Mouse (Mus musculus): ENCODE results near the gene Mapkapk2. TPM values are rescaled to one million over a fixed set of nuclear protein-coding genes. Genes with fewer than 3 reads are reported as not detected.
"Not testable (repeated sequence)": the region's sequence is repeated elsewhere in the genome, so short reads cannot be mapped to it uniquely, and the experiment has no call there.

The Mapkapk2 gene
- polyA plus RNA-seq, 1 experiment from 2014 or later: 93.0 TPM

DNA sequence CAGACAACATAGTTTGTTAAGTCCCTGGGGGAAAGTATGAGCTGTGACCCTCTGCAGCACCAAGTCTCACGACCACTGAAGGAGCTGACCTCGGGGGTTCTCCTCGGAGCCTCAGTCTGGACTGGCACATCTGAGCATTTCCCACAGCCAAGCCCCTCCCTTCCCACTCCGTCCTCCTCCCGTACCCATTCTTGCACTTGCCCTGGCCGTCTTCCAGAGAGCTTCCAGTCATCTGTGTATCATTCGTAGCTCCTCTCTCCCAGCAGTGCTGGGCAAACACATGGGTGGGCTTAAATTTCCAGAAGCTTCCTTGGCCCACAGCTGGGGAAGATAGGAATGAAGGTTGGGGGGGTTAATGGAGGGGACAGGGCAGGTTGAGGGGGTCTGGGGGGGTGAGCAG, 67.4 kb downstream of the Mapkapk2 start:
- 0 out of 2 replicates have a peak, but pooled peaks have one; percentile 18 for ATAC-seq (ENCODE audit: insufficient number of reproducible peaks, low FRiP score)
- Histone ChIP-seq H3K4me2 (no peak overlapping the region), H3K36me3 (no peaks in the 10 kb centered on the region), H3K27me3 (replicated peaks) (no peaks in the 10 kb centered on the region), H3K27ac (ENCODE audit: poor library complexity, severe bottlenecking) (no peak overlapping the region), H3K9me3 (replicated peaks) (no peaks in the 10 kb centered on the region), H3K4me1 (replicated peaks) (no peaks in the 10 kb centered on the region), H3K4me3 (no peak overlapping the region), H3K9ac (no peak overlapping the region)
- WGBS: 43% methylated on average over 7 of the region's 7 CpGs

DNA sequence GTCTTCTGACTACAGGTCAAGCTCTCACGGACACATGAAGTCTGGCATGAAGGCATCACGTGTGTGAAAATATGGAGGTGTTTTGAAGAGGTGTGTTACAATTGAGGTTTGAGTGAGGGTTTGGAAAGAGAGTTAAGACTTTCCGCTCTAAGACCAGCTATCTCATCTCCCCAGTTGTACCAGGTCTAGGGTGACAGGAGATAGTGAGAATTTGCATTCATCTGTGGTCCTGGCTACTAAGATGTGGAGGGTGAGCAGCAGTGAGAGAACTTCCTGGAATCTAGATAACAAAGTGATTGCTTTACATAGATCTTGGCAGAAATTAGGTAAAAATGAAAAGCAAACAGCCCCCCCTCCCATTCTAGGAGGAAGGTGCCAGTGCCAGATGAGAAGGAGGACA, 68.4 kb downstream of the Mapkapk2 start:
- no peak for ATAC-seq (ENCODE audit: insufficient number of reproducible peaks, low FRiP score)
- H3K9me3 ChIP-seq (replicated peaks): no peaks in the 10 kb centered on the region
- WGBS: 68% methylated on average over 3 of the region's 3 CpGs
- no peaks in the 10 kb centered on the region for H3K36me3 ChIP-seq
- no peak overlapping the region for H3K27ac ChIP-seq (ENCODE audit: poor library complexity, severe bottlenecking)
- H3K27me3 ChIP-seq (replicated peaks): no peaks in the 10 kb centered on the region
- H3K9ac ChIP-seq: no peak overlapping the region
- no peak overlapping the region for H3K4me2 ChIP-seq
- no peaks in the 10 kb centered on the region for H3K4me1 ChIP-seq (replicated peaks)
- no peak overlapping the region for H3K4me3 ChIP-seq

GRCm38 (mm10) chr1:131025843-131026190, 71.8 kb downstream of the Mapkapk2 start:
- no peaks in the 10 kb centered on the region for H3K4me1 ChIP-seq (replicated peaks)
- 54% methylated on average over 4 of the region's 4 CpGs for WGBS

GRCm38 (mm10) chr1:131024900-131025842, 72.5 kb downstream of the Mapkapk2 start:
- ATAC-seq (ENCODE audit: insufficient number of reproducible peaks, low FRiP score): no peak
- WGBS: 70% methylated on average over 8 of the region's 8 CpGs
- H3K9ac ChIP-seq: no peak overlapping the region
- H3K4me2 ChIP-seq: no peak overlapping the region
- 0 out of 2 replicates have a peak, but pooled peaks cover 6% of the 10 kb centered on the region for H3K27me3 ChIP-seq (replicated peaks)
- H3K27ac ChIP-seq (ENCODE audit: poor library complexity, severe bottlenecking): no peak overlapping the region
- no peak overlapping the region for H3K4me3 ChIP-seq
- H3K4me1 ChIP-seq (replicated peaks): no peaks in the 10 kb centered on the region
- no peaks in the 10 kb centered on the region for H3K9me3 ChIP-seq (replicated peaks)
- no peaks in the 10 kb centered on the region for H3K36me3 ChIP-seq

More at GRCm38 (mm10) chr1:131025843-131026190, 71.8 kb downstream of the Mapkapk2 start:
- Histone ChIP-seq H3K4me3 (no peak overlapping the region), H3K9me3 (replicated peaks) (no peaks in the 10 kb centered on the region), H3K27ac (ENCODE audit: poor library complexity, severe bottlenecking) (no peak overlapping the region), H3K27me3 (replicated peaks) (0 out of 2 replicates have a peak, but pooled peaks cover 5% of the 10 kb centered on the region), H3K9ac (no peak overlapping the region), H3K36me3 (no peaks in the 10 kb centered on the region), H3K4me2 (no peak overlapping the region)
- no peak for ATAC-seq (ENCODE audit: insufficient number of reproducible peaks, low FRiP score)

DNA sequence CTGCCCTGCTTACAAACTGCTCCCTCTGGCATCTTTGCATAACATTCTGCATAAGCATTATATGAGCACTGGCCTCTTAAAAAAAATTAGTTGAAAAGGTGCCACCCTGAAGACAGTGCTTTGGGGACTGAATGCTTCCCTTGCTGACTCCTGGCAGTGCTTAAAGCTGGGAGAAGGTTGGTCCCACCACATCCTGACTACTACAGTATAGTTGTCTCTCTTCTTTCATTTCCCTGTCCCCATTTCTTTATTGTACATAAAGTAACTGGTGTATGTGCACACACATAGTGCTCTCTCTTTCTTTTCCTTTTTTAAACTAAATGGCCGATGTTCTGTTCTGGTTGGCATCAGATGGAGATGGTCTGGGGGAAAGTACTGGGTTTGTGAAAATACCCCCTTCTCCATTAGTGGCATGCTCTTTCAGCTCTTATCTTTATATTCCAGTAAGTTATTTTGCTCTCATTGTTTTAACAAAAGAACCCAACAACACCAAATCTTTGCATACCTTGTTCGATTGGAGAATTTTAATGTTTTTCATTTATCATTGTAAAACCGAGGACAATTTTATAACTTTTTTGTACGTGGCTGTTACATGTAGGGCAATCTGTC, 74.3 kb downstream of the Mapkapk2 start:
- not testable (repeated sequence) for H3K9me3 ChIP-seq (replicated peaks)

GRCm38 (mm10) chr1:131022591-131023249, 74.9 kb downstream of the Mapkapk2 start:
- H3K27ac ChIP-seq (ENCODE audit: poor library complexity, severe bottlenecking): no peak overlapping the region
- H3K9ac ChIP-seq: no peak overlapping the region
- no peaks in the 10 kb centered on the region for H3K36me3 ChIP-seq
- no peak overlapping the region for H3K4me2 ChIP-seq
- WGBS: 51% methylated on average over 5 of the region's 5 CpGs
- 0 out of 2 replicates have a peak, but pooled peaks cover 6% of the 10 kb centered on the region for H3K27me3 ChIP-seq (replicated peaks)
- H3K4me1 ChIP-seq (replicated peaks): no peaks in the 10 kb centered on the region
- no peaks in the 10 kb centered on the region for H3K9me3 ChIP-seq (replicated peaks)
- H3K4me3 ChIP-seq: no peak overlapping the region
- ATAC-seq (ENCODE audit: insufficient number of reproducible peaks, low FRiP score): no peak

More for the DNA sequence above, 74.3 kb downstream of the Mapkapk2 start:
- H3K36me3 ChIP-seq; H3K27me3 ChIP-seq (replicated peaks); H3K4me1 ChIP-seq (replicated peaks); H3K27ac ChIP-seq (ENCODE audit: poor library complexity, severe bottlenecking); H3K4me2 ChIP-seq; H3K9ac ChIP-seq; H3K4me3 ChIP-seq; ATAC-seq (ENCODE audit: insufficient number of reproducible peaks, low FRiP score): not testable (repeated sequence)
- WGBS: 70% methylated on average over 4 of the region's 4 CpGs

- ATAC-seq (ENCODE audit: insufficient number of reproducible peaks, low FRiP score): no peak
- Histone ChIP-seq H3K4me3 (no peak overlapping the region), H3K4me2 (no peak overlapping the region), H3K36me3 (no peaks in the 10 kb centered on the region), H3K27ac (ENCODE audit: poor library complexity, severe bottlenecking) (no peak overlapping the region), H3K9ac (no peak overlapping the region), H3K9me3 (replicated peaks) (no peaks in the 10 kb centered on the region), H3K27me3 (replicated peaks) (0 out of 2 replicates have a peak, but pooled peaks cover 6% of the 10 kb centered on the region), H3K4me1 (replicated peaks) (no peaks in the 10 kb centered on the region)
- 55% methylated on average over 11 of the region's 11 CpGs for WGBS
Observed at GRCm38 (mm10) chr1:131021900-131022590, 75.6 kb downstream of the Mapkapk2 start.

DNA sequence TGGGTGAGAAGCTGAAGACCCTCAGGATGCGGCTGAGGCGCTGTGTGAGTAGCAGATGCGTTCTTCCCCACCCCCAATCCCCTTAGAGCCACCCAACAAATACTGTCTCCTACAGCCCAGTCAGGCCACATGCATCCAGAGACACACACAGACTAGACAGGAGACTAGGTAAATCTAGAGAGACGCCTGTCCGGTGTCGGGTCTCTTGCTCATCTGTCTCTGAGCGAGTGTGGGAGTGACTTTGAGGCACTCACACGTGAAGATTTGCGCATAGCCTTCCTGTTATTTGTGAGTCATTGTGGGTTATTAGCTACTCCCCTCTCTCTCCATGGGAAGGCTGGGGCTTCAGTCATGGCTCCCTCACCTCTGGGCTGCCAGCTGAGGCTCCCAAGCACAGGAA, 76.2 kb downstream of the Mapkapk2 start:
- ATAC-seq (ENCODE audit: insufficient number of reproducible peaks, low FRiP score): no peak

DNA sequence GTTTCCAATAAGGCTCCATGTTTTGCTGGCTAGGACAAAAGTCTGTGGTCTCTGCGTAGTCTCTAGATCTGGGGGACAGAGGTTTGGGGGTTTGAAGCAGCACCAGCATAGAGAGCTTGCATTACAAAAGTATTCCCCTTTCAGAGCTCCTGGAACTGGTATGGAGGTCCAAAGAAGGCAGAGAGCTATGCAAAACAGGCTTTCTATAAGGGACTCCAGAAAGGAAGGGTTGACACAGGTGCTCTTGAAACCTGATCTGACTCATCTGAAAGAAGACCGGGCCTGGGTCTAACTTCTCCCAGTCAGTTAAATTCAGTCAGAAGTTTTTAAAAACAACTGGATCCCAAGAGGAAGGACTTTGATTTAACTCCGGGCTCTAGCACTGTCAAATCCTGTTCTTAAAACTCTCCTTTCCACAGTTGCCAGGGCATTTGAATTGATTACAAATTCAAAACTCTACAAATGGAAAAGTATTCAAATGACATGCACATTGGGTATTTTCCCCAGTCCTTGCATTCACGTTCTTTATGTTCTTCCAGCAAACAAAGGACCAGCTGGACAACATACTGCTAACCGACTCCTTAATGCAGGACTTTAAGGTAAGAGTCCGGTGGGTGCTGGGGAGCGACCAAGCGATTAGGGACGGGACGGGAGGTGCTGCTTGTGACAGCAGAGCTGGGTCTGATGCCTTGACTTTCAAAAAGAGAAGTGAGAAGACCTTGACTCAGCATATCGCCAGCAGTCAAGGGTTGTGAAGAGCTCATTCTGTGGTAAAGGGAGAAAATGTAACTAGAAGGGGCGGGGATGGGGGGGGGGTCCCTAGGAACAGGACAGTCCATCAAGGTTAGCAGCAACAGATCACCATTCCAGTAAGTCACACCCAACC, 77.0 kb downstream of the Mapkapk2 start:
- H3K4me1 ChIP-seq (replicated peaks): no peaks in the 10 kb centered on the region
- 0 out of 2 replicates have a peak, but pooled peaks cover 6% of the 10 kb centered on the region for H3K27me3 ChIP-seq (replicated peaks)
- no peak for ATAC-seq (ENCODE audit: insufficient number of reproducible peaks, low FRiP score)
- no peak overlapping the region for H3K4me3 ChIP-seq
- no peak overlapping the region for H3K27ac ChIP-seq (ENCODE audit: poor library complexity, severe bottlenecking)
- WGBS: 54% methylated on average over 12 of the region's 12 CpGs
- no peaks in the 10 kb centered on the region for H3K36me3 ChIP-seq
- no peak overlapping the region for H3K9ac ChIP-seq
- no peaks in the 10 kb centered on the region for H3K9me3 ChIP-seq (replicated peaks)
- H3K4me2 ChIP-seq: no peak overlapping the region

More for the DNA sequence above, 76.2 kb downstream of the Mapkapk2 start:
- H3K9ac ChIP-seq: no peak overlapping the region
- H3K27ac ChIP-seq (ENCODE audit: poor library complexity, severe bottlenecking): no peak overlapping the region
- 58% methylated on average over 9 of the region's 9 CpGs for WGBS
- H3K4me2 ChIP-seq: no peak overlapping the region
- 0 out of 2 replicates have a peak, but pooled peaks cover 6% of the 10 kb centered on the region for H3K27me3 ChIP-seq (replicated peaks)
- no peaks in the 10 kb centered on the region for H3K36me3 ChIP-seq
- no peaks in the 10 kb centered on the region for H3K4me1 ChIP-seq (replicated peaks)
- no peak overlapping the region for H3K4me3 ChIP-seq
- no peaks in the 10 kb centered on the region for H3K9me3 ChIP-seq (replicated peaks)

GRCm38 (mm10) chr1:131019492-131020098, 78.0 kb downstream of the Mapkapk2 start, which contains the start of gene Il10:
TSS of gene Il10 (plus strand) at chr1:131019845.
- H3K4me1 ChIP-seq (replicated peaks): no peaks in the 10 kb centered on the region
- H3K9me3 ChIP-seq (replicated peaks): no peaks in the 10 kb centered on the region
- no peak for ATAC-seq (ENCODE audit: insufficient number of reproducible peaks, low FRiP score)
- no peak within 1 kb of the TSS for H3K27ac ChIP-seq (ENCODE audit: poor library complexity, severe bottlenecking)
- no peak within 1 kb of the TSS for H3K4me3 ChIP-seq
- H3K27me3 ChIP-seq (replicated peaks): 0 out of 2 replicates have a peak, but pooled peaks cover 6% of the 10 kb centered on the region
- 67% methylated on average over 8 of the region's 8 CpGs for WGBS
- no peak within 1 kb of the TSS for H3K9ac ChIP-seq
- H3K36me3 ChIP-seq: no peaks in the 10 kb centered on the region
- H3K4me2 ChIP-seq: no peak within 1 kb of the TSS
